Mouse (Mus musculus): Measurements from ENCODE around the gene Sost.

DNA sequence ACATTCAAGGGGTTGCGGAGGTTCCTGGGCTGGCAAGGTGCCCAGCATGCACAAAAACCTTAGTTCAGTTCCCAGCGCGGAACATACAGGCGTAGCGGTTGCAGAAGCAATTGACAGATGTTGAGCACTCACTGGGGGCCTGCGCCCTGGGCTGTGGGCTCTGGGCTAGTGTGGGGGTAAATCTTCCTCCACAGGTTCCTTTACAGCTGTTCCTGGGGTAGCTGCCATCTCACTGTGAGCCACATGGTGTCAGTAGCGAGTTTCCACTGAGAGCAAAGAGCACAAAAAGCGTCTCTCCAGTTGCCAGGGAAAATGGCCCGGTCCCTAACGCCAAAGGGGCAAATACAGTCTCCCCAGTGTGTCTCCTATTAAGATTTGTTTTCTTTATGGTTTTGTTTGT is 19.2 kb upstream of the Sost start:
- peak; percentile 93 for TF ChIP-seq CTCF (IDR thresholded peaks at IDR 0.05; ENCODE audit: borderline replicate concordance, insufficient read depth, low read length)
- no peak for TF ChIP-seq POLR2A (IDR thresholded peaks at IDR 0.05; ENCODE audit: low read depth, low read length)
